Mouse (Mus musculus) embryo, embryonic 11 days (tissue): ENCODE measurements around the gene Tbc1d1.

Source experiments
- DNase-seq: peaks from one replicate; pipeline ENCODE4 v3.0.0-alpha.2; 2015

Gene Tbc1d1

GRCm38 (mm10) chr5:64207800-64208199, 51.7 kb downstream of the Tbc1d1 start:
- no peak for DNase-seq

GRCm38 (mm10) chr5:64210817-64211216, 54.7 kb downstream of the Tbc1d1 start:
- no peak for DNase-seq

- DNase-seq = no peak
These were observed 55.2 kb downstream of the Tbc1d1 start for GRCm38 (mm10) chr5:64211284-64211683.

GRCm38 (mm10) chr5:64212206-64212605, 56.1 kb downstream of the Tbc1d1 start:
- DNase-seq = no peak

GRCm38 (mm10) chr5:64212619-64213018, 56.5 kb downstream of the Tbc1d1 start:
- DNase-seq = no peak

GRCm38 (mm10) chr5:64215806-64216205, 59.7 kb downstream of the Tbc1d1 start:
- DNase-seq = no peak

GRCm38 (mm10) chr5:64216326-64216725, 60.2 kb downstream of the Tbc1d1 start:
- DNase-seq = no peak

GRCm38 (mm10) chr5:64217256-64217655, 61.2 kb downstream of the Tbc1d1 start:
- DNase-seq = no peak

GRCm38 (mm10) chr5:64217816-64218602, 61.9 kb downstream of the Tbc1d1 start:
- no peak for DNase-seq

- DNase-seq = no peak
These were observed 62.5 kb downstream of the Tbc1d1 start for GRCm38 (mm10) chr5:64218603-64218999.

GRCm38 (mm10) chr5:64220776-64221175, 64.7 kb downstream of the Tbc1d1 start:
- no peak for DNase-seq

- DNase-seq = no peak
These were observed 68.8 kb downstream of the Tbc1d1 start for GRCm38 (mm10) chr5:64224735-64225425.

- DNase-seq = no peak
These were observed 72.1 kb downstream of the Tbc1d1 start for GRCm38 (mm10) chr5:64228252-64228651.

- no peak for DNase-seq
These were observed 73.3 kb downstream of the Tbc1d1 start for GRCm38 (mm10) chr5:64229336-64229866.

- DNase-seq = peak; percentile 98
These were observed 74.0 kb downstream of the Tbc1d1 start for GRCm38 (mm10) chr5:64230061-64230466.

GRCm38 (mm10) chr5:64230507-64231041, 74.5 kb downstream of the Tbc1d1 start:
- peak; percentile 64 for DNase-seq

- no peak for DNase-seq
These were observed 76.8 kb downstream of the Tbc1d1 start for GRCm38 (mm10) chr5:64232872-64233271.

- no peak for DNase-seq
These were observed 78.3 kb downstream of the Tbc1d1 start for GRCm38 (mm10) chr5:64234269-64234985.

- no peak for DNase-seq
These were observed 79.1 kb downstream of the Tbc1d1 start for GRCm38 (mm10) chr5:64235250-64235649.

- no peak for DNase-seq
These were observed 80.5 kb downstream of the Tbc1d1 start for GRCm38 (mm10) chr5:64236561-64236960.

- DNase-seq = no peak
These were observed 81.2 kb downstream of the Tbc1d1 start for GRCm38 (mm10) chr5:64237263-64237662.

GRCm38 (mm10) chr5:64237693-64238092, 81.6 kb downstream of the Tbc1d1 start:
- no peak for DNase-seq
